Mouse (Mus musculus): ENCODE data around the gene Phf20. TPM values are rescaled to one million over a fixed set of nuclear protein-coding genes. Genes with fewer than 3 reads are reported as not detected.

Gene Phf20
- polyA plus RNA-seq, 2 experiments = 2.9 to 10.1 TPM

GRCm38 (mm10) chr2:156311841-156312291 is 115.6 kb downstream of the Phf20 start:
- Histone ChIP-seq H3K27me3 (ENCODE audit: control insufficient read depth, insufficient read depth, low read length) (no peaks in the 10 kb centered on the region), H3K9me3 (ENCODE audit: control insufficient read depth, low read length) (no peaks in the 10 kb centered on the region), H3K4me2 (ENCODE audit: low read depth) (peak overlapping the region; percentile 66), H3K27ac (peak overlapping the region; percentile 71), H3K9ac (replicated peaks) (peak overlapping the region; percentile 88), H3K4me1 (replicated peaks; ENCODE audit: control insufficient read depth in 2 of 2, insufficient read depth in 2 of 2, low read length in 1 of 2) (peaks cover 5 to 7% of the 10 kb centered on the region in 2 experiments), H3K36me3 (replicated peaks; ENCODE audit: control insufficient read depth, insufficient read depth, low read depth) (no peaks in the 10 kb centered on the region), H3K4me3 (ENCODE audit: insufficient read depth in 1 of 2, low read depth in 2 of 2, low read length in 2 of 2) (peak overlapping the region; percentile 84 to 85)
- TF ChIP-seq EP300 (IDR thresholded peaks at IDR 0.05; ENCODE audit: low read depth) (no peak), CTCF (IDR thresholded peaks at IDR 0.05; ENCODE audit: low read depth) (no peak)
- under 1% methylated on average over 50 of the region's 53 CpGs for WGBS (ENCODE audit: insufficient replicate concordance)
- DNase-seq (ENCODE audit: low read depth in 3 of 3, low spot score in 3 of 3) = peak in 1 of 3 experiments; percentile 22
- peak; percentile 79 for ATAC-seq (ENCODE audit: insufficient read depth)

- Histone ChIP-seq H3K4me3 (ENCODE audit: insufficient read depth in 1 of 2, low read depth in 2 of 2, low read length in 2 of 2) (peak within 1 kb of the TSS; percentile 84 to 85), H3K27me3 (ENCODE audit: control insufficient read depth, insufficient read depth, low read length) (no peaks in the 10 kb centered on the region), H3K36me3 (replicated peaks; ENCODE audit: control insufficient read depth, insufficient read depth, low read depth) (no peaks in the 10 kb centered on the region), H3K9ac (replicated peaks) (peak within 1 kb of the TSS; percentile 88), H3K4me1 (replicated peaks; ENCODE audit: control insufficient read depth in 2 of 2, insufficient read depth in 2 of 2, low read length in 1 of 2) (peaks cover 5 to 7% of the 10 kb centered on the region in 2 experiments), H3K4me2 (ENCODE audit: low read depth) (peak within 1 kb of the TSS; percentile 66), H3K27ac (peak within 1 kb of the TSS; percentile 71), H3K9me3 (ENCODE audit: control insufficient read depth, low read length) (no peaks in the 10 kb centered on the region)
- WGBS (ENCODE audit: insufficient replicate concordance) = under 1% methylated on average over 47 of the region's 49 CpGs
- TF ChIP-seq CTCF (IDR thresholded peaks at IDR 0.05; ENCODE audit: low read depth) (peak; percentile 72), EP300 (IDR thresholded peaks at IDR 0.05; ENCODE audit: low read depth) (no peak)
- DNase-seq (ENCODE audit: low read depth in 3 of 3, low spot score in 3 of 3) = peak; percentile 65 to 76 (median 66)
- peak; percentile 88 for ATAC-seq (ENCODE audit: insufficient read depth)
These were observed 116.1 kb downstream of the Phf20 start, which contains the start of the genes Cnbd2 and Scand1 for GRCm38 (mm10) chr2:156312297-156312897. TSS of gene Cnbd2 (plus strand) at chr2:156312299. TSS of gene Scand1 (minus strand) at chr2:156312704.

GRCm38 (mm10) chr2:156313153-156313552 is 116.9 kb downstream of the Phf20 start:
- no peaks in the 10 kb centered on the region for H3K27me3 ChIP-seq (ENCODE audit: control insufficient read depth, insufficient read depth, low read length)
- WGBS (ENCODE audit: insufficient replicate concordance) = 48% methylated on average over 3 of the region's 3 CpGs
- TF ChIP-seq EP300 (IDR thresholded peaks at IDR 0.05; ENCODE audit: low read depth) (no peak), CTCF (IDR thresholded peaks at IDR 0.05; ENCODE audit: low read depth) (0 out of 2 replicates have a peak, but pooled peaks have one; percentile 31)
- peaks cover 5 to 7% of the 10 kb centered on the region in 2 experiments for H3K4me1 ChIP-seq (replicated peaks; ENCODE audit: control insufficient read depth in 2 of 2, insufficient read depth in 2 of 2, low read length in 1 of 2)
- no peaks in the 10 kb centered on the region for H3K36me3 ChIP-seq (replicated peaks; ENCODE audit: control insufficient read depth, insufficient read depth, low read depth)
- H3K4me3 ChIP-seq (ENCODE audit: insufficient read depth in 1 of 2, low read depth in 2 of 2, low read length in 2 of 2) = peak overlapping the region; percentile 84 to 85
- peak overlapping the region; percentile 88 for H3K9ac ChIP-seq (replicated peaks)
- no peak for ATAC-seq (ENCODE audit: insufficient read depth)
- no peaks in the 10 kb centered on the region for H3K9me3 ChIP-seq (ENCODE audit: control insufficient read depth, low read length)
- no peak overlapping the region for H3K27ac ChIP-seq
- DNase-seq (ENCODE audit: low read depth in 3 of 3, low spot score in 3 of 3) = no peak
- H3K4me2 ChIP-seq (ENCODE audit: low read depth) = peak overlapping the region; percentile 66

GRCm38 (mm10) chr2:156314811-156315210 is 118.5 kb downstream of the Phf20 start:
- TF ChIP-seq EP300 (IDR thresholded peaks at IDR 0.05; ENCODE audit: low read depth) = no peak
- TF ChIP-seq CTCF (IDR thresholded peaks at IDR 0.05; ENCODE audit: low read depth) = peak; percentile 12; the same call in 1 of the 2 replicates
- DNase-seq (ENCODE audit: low read depth in 3 of 3, low spot score in 3 of 3) = no peak
- H3K27me3 ChIP-seq (ENCODE audit: control insufficient read depth, insufficient read depth, low read length) = no peaks in the 10 kb centered on the region
- no peak overlapping the region for H3K4me2 ChIP-seq (ENCODE audit: low read depth)
- H3K4me3 ChIP-seq (ENCODE audit: insufficient read depth in 1 of 2, low read depth in 2 of 2, low read length in 2 of 2) = no peak overlapping the region
- H3K36me3 ChIP-seq (replicated peaks; ENCODE audit: control insufficient read depth, insufficient read depth, low read depth) = no peaks in the 10 kb centered on the region
- H3K4me1 ChIP-seq (replicated peaks; ENCODE audit: control insufficient read depth in 2 of 2, insufficient read depth in 2 of 2, low read length in 1 of 2) = peaks cover 5 to 7% of the 10 kb centered on the region in 2 experiments
- H3K9me3 ChIP-seq (ENCODE audit: control insufficient read depth, low read length) = no peaks in the 10 kb centered on the region
- no peak overlapping the region for H3K27ac ChIP-seq
- no peak overlapping the region for H3K9ac ChIP-seq (replicated peaks)
- 75% methylated on average over 6 of the region's 6 CpGs for WGBS (ENCODE audit: insufficient replicate concordance)
- ATAC-seq (ENCODE audit: insufficient read depth) = no peak

GRCm38 (mm10) chr2:156318491-156318890 is 122.2 kb downstream of the Phf20 start:
- no peaks in the 10 kb centered on the region for H3K36me3 ChIP-seq (replicated peaks; ENCODE audit: control insufficient read depth, insufficient read depth, low read depth)
- H3K4me3 ChIP-seq (ENCODE audit: insufficient read depth in 1 of 2, low read depth in 2 of 2, low read length in 2 of 2) = no peak overlapping the region
- DNase-seq (ENCODE audit: low read depth in 3 of 3, low spot score in 3 of 3) (no peak), ATAC-seq (ENCODE audit: insufficient read depth) (no peak)
- H3K27ac ChIP-seq = no peak overlapping the region
- H3K9ac ChIP-seq (replicated peaks) = no peak overlapping the region
- no peaks in the 10 kb centered on the region for H3K27me3 ChIP-seq (ENCODE audit: control insufficient read depth, insufficient read depth, low read length)
- no peaks in the 10 kb centered on the region; a peak in 1 of 4 replicates for H3K4me1 ChIP-seq (replicated peaks; ENCODE audit: control insufficient read depth in 2 of 2, insufficient read depth in 2 of 2, low read length in 1 of 2)
- H3K9me3 ChIP-seq (ENCODE audit: control insufficient read depth, low read length) = no peaks in the 10 kb centered on the region
- no peak overlapping the region for H3K4me2 ChIP-seq (ENCODE audit: low read depth)
- TF ChIP-seq EP300 (IDR thresholded peaks at IDR 0.05; ENCODE audit: low read depth) (no peak), CTCF (IDR thresholded peaks at IDR 0.05; ENCODE audit: low read depth) (no peak)

Data from liver, embryonic 14.5 days (tissue).